Mouse (Mus musculus) thymus, adult 2 months (tissue): ENCODE data around the gene Zbtb38.

Experiments used
- CTCF ChIP-seq: fragments of 200-500 bp; IDR thresholded peaks from 2 replicates; pipeline ENCODE4 v1.5.1; 2012; ENCODE audit warnings: mild to moderate bottlenecking, control low read depth, low read length, moderate library complexity, borderline replicate concordance; ENCODE audit not compliant: control insufficient read depth, poor library complexity, insufficient read depth; ENCODE audit errors: extremely low read depth
- POLR2A ChIP-seq: fragments of 200-500 bp; IDR thresholded peaks from 2 replicates; pipeline ENCODE4 v1.6.1; 2012; ENCODE audit warnings: mild to moderate bottlenecking, low read length, control low read depth, moderate library complexity; ENCODE audit not compliant: control insufficient read depth, poor library complexity, insufficient read depth; ENCODE audit errors: extremely low read depth

DNA sequence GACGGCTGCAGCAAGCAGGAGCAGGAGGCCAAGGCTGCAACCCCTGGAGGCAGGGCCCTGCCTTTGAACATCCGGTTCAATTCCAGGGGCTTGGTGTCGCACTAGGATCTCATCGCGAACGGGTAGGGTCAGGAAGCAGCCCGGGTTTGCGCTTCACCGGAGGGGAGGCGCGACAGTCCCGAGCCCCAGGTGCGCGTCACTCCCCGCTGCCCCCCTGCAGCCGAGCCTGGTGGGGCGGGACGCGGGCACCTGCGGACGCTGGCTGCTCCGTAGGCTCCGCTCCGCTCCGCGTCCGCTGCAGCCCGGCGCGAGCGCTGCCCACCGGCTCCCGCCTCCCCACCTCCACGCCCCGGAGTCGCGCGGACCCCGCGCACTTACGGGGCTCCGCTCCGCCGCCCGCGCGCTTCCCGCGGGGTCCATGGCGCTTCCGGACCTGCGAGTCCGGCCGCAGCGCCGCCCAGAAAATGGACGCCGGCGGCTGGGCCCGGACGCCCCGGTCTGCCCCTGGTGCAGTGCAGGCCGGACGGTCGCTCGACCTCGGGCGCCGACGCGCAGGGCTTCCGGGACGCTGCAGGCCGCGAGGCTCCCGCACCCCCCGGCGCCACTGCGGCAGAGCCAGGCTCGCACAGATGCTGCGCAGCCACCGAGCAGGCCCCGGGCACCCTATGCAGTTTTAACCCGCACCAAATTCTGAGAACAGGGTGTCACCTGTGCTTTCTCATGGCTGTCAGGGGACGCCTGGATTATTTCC lies 33.0 kb downstream of the Zbtb38 start:
- no peak; the same call in 1 of the 2 replicates for TF ChIP-seq CTCF
- peak; percentile 78 for TF ChIP-seq POLR2A
